Mouse (Mus musculus) embryonic facial prominence, embryonic 15.5 days (tissue): ENCODE measurements at regions not wholly inside any gene's neighbourhood (a gene's known extent, or its start where the extent isn't known, plus 50 kb on each side); places are given as distances from the start of the nearest gene placed in this dataset.

Experiments
- ATAC-seq: fragments of 200-750 bp; cut with Nextera tagmentation; 2 replicates; pipeline ENCODE4 v1.8.0; 2017; ENCODE audit warnings: low read depth, moderate TSS enrichment; ENCODE audit not compliant: insufficient number of reproducible peaks, low FRiP score, low TSS enrichment
- H3K27ac ChIP-seq: fragments of 300-500 bp; sonication (generic); replicated peaks from 2 replicates; pipeline ENCODE4 v1.5.1; 2015; ENCODE audit warnings: mild to moderate bottlenecking, inconsistent platforms
- H3K27me3 ChIP-seq: fragments of 300-500 bp; sonication (generic); 2 replicates; pipeline ENCODE4 v1.6.1; 2015; ENCODE audit warnings: inconsistent platforms
- H3K36me3 ChIP-seq: fragments of 300-500 bp; sonication (generic); 2 replicates; pipeline ENCODE4 v1.6.1; 2015; ENCODE audit warnings: mild to moderate bottlenecking, inconsistent platforms
- H3K4me1 ChIP-seq: fragments of 300-500 bp; sonication (generic); 2 replicates; pipeline ENCODE4 v1.6.1; 2015; ENCODE audit warnings: inconsistent platforms
- H3K4me2 ChIP-seq: fragments of 300-500 bp; sonication (generic); replicated peaks from 2 replicates; pipeline ENCODE4 v1.6.1; 2015; ENCODE audit warnings: mild to moderate bottlenecking, inconsistent platforms
- H3K4me3 ChIP-seq: fragments of 300-500 bp; sonication (generic); replicated peaks from 2 replicates; pipeline ENCODE4 v1.5.1; 2015; ENCODE audit warnings: mild to moderate bottlenecking, inconsistent platforms
- H3K9ac ChIP-seq: fragments of 300-500 bp; sonication (generic); 2 replicates; pipeline ENCODE4 v1.6.1; 2015; ENCODE audit warnings: inconsistent platforms
- H3K9me3 ChIP-seq: fragments of 300-500 bp; sonication (generic); replicated peaks from 2 replicates; pipeline ENCODE4 v1.6.1; 2016; ENCODE audit warnings: inconsistent platforms
- WGBS: fragments of 180-500 bp; shearing (Covaris S2); methylation state at CpG from one replicate; pipeline ENCODE4 v1.1.7; 2015; 5-methylcytosine and 5-hydroxymethylcytosine counted together

- no peak overlapping the region for H3K4me3 ChIP-seq
- no peaks in the 10 kb centered on the region for H3K9me3 ChIP-seq
- no peaks in the 10 kb centered on the region for H3K36me3 ChIP-seq
- peaks cover 25% of the 10 kb centered on the region for H3K4me1 ChIP-seq
- no peak overlapping the region for H3K27ac ChIP-seq
- WGBS, result 86% methylated on average over 3 of the region's 3 CpGs
- no peak overlapping the region for H3K9ac ChIP-seq
- H3K4me2 ChIP-seq, result no peak overlapping the region
- ATAC-seq, result no peak
- no peaks in the 10 kb centered on the region for H3K27me3 ChIP-seq
Observed at GRCm38 (mm10) chr19:32881443-32881842, 124.1 kb downstream of the Pten start.

DNA sequence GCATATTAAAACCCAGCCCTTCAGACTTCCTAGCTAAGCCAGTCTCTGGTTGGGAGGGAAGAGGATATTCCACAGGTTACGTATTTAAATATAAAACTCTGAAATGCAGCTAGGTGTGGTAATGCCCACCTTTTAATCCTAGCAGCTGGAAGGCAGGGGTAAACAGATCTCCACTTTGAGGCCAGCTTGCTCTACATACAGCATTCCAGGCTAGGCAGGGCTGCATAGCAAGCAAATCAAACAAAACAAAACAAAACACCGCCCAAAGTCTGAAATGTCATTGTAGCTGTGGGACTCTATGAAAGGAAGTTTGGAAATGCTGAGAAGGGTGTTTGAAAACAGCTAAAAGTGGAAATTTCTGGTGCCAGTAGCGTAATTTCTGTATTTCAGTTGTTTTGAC lies 127.0 kb downstream of the Pten start:
- 32% methylated on average over 3 of the region's 3 CpGs for WGBS
- peaks cover 26% of the 10 kb centered on the region for H3K4me1 ChIP-seq
- H3K27me3 ChIP-seq, result no peaks in the 10 kb centered on the region
- H3K27ac ChIP-seq, result peak overlapping the region; percentile 48; the same call in 1 of the 2 replicates
- no peak overlapping the region for H3K9ac ChIP-seq
- H3K9me3 ChIP-seq, result no peaks in the 10 kb centered on the region
- no peaks in the 10 kb centered on the region for H3K36me3 ChIP-seq
- ATAC-seq, result no peak
- H3K4me2 ChIP-seq, result no peak overlapping the region
- no peak overlapping the region for H3K4me3 ChIP-seq

DNA sequence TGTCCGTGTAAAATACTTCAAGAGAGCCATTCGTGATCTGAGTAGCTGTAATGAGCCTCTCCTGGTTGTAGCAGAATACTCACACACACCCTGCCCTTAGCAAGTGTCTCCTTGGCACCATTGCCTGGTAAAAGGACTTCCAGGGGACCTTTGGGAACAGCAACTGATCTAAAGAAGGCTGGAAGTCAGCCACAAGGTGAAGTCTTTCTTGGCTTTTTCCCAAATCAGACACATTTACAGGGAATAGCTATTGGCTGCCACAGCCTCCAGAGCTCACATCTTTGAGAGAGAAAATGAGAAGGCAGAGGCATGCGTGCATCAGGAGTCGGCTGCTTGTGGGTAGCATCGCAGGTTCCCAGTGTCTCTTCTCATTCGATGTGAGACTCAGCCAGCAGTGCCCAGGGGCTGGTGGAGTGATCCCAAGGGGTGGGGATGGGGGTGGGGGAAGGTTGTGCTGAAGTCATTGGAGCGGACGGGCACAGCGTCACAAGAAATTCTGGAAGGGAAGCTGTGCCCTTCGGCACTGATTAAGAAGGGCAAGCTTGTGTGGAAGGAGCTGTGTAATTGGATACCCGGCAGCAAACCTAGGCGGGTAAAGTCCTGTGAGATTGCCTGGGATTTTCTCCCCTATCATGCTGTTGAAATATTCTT lies 128.3 kb downstream of the Pten start:
- Histone ChIP-seq H3K9ac (no peak overlapping the region), H3K4me2 (peak overlapping the region; percentile 21; the same call in 1 of the 2 replicates), H3K36me3 (no peaks in the 10 kb centered on the region), H3K9me3 (no peaks in the 10 kb centered on the region), H3K4me3 (no peak overlapping the region), H3K4me1 (peaks cover 26% of the 10 kb centered on the region), H3K27ac (peak overlapping the region; percentile 22; the same call in 1 of the 2 replicates), H3K27me3 (no peaks in the 10 kb centered on the region)
- 13% methylated on average over 12 of the region's 12 CpGs for whole genome bisulfite sequencing
- ATAC-seq, result peak; percentile 43; the same call in 1 of the 2 replicates

- no peak overlapping the region for H3K27ac ChIP-seq
- no peaks in the 10 kb centered on the region for H3K9me3 ChIP-seq
- H3K4me2 ChIP-seq, result no peak overlapping the region
- H3K27me3 ChIP-seq, result no peaks in the 10 kb centered on the region
- no peaks in the 10 kb centered on the region for H3K36me3 ChIP-seq
- WGBS, result 69% methylated on average over 7 of the region's 7 CpGs
- peaks cover 26% of the 10 kb centered on the region for H3K4me1 ChIP-seq
- H3K9ac ChIP-seq, result no peak overlapping the region
- H3K4me3 ChIP-seq, result no peak overlapping the region
- no peak for ATAC-seq
Observed at GRCm38 (mm10) chr19:32887190-32887589, 129.9 kb downstream of the Pten start.

DNA sequence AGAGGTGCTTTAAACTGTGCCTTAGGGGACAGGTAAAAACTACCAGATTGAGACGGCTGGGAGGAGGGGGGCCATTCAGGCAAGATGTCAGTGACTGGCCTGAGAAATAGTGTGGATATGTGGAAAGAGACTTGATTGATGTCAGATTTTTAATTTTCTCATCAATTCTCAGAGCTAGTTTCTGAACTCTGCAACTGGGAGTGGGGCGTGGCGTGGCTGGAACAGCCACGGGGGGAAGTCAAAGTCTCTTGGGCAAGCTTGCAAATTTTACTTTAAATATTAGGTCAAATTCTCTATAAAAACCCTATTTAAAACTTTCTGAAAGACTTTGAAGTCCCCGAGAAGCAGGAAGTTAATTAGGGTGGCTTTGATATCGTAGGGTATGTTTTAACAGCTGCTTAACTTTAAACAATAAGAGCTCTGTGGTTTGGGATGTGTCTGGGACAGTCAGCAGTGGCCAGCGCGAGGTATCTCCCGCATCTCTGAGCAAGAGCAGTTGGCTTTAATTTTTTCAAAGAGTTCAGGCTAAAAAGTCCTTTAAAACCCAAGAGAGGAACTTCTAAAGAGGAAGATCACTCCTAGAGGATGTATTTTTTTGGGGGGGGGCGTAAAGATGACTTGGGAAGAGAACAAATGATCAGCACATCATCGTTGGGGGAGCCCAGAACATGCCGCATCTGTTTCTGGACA lies 131.5 kb downstream of the Pten start:
- Histone ChIP-seq H3K4me3 (no peak overlapping the region), H3K9ac (no peak overlapping the region), H3K36me3 (no peaks in the 10 kb centered on the region), H3K4me1 (peaks cover 26% of the 10 kb centered on the region), H3K9me3 (no peaks in the 10 kb centered on the region), H3K27ac (no peak overlapping the region), H3K27me3 (no peaks in the 10 kb centered on the region), H3K4me2 (no peak overlapping the region)
- WGBS, result 36% methylated on average over 12 of the region's 12 CpGs
- no peak for ATAC-seq

DNA sequence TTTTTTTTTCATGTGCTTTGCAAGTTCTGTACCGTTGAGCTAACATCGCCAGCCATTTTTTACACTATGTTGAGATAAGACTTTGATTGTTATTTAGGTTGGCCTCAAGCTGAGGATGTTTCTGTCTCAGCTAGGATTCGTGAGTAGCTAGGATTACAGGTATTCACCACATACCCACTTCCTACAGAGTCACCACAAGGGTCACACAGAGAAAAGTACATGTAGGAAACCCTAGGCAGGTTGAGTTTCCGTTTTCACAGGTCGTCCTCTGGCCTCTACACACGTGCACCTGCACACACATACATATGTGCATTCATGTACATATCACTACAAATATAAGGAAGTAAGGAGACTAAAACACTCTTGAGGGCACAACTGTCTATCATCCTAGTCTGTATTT lies 133.5 kb downstream of the Pten start:
- Histone ChIP-seq H3K27ac (no peak overlapping the region), H3K4me3 (no peak overlapping the region), H3K4me1 (peaks cover 7% of the 10 kb centered on the region), H3K4me2 (no peak overlapping the region), H3K9me3 (no peaks in the 10 kb centered on the region), H3K36me3 (no peaks in the 10 kb centered on the region), H3K27me3 (no peaks in the 10 kb centered on the region), H3K9ac (no peak overlapping the region)
- WGBS, result 87% methylated on average over 6 of the region's 6 CpGs
- ATAC-seq, result no peak

- H3K36me3 ChIP-seq, result no peaks in the 10 kb centered on the region
- H3K4me3 ChIP-seq, result no peak overlapping the region
- 70% methylated on average over 5 of the region's 5 CpGs for WGBS
- H3K4me2 ChIP-seq, result no peak overlapping the region
- no peaks in the 10 kb centered on the region for H3K4me1 ChIP-seq
- H3K27ac ChIP-seq, result no peak overlapping the region
- no peaks in the 10 kb centered on the region for H3K27me3 ChIP-seq
- no peak for ATAC-seq
- H3K9me3 ChIP-seq, result no peaks in the 10 kb centered on the region
- no peak overlapping the region for H3K9ac ChIP-seq
Observed at GRCm38 (mm10) chr19:32892469-32892868, 135.2 kb downstream of the Pten start.

DNA sequence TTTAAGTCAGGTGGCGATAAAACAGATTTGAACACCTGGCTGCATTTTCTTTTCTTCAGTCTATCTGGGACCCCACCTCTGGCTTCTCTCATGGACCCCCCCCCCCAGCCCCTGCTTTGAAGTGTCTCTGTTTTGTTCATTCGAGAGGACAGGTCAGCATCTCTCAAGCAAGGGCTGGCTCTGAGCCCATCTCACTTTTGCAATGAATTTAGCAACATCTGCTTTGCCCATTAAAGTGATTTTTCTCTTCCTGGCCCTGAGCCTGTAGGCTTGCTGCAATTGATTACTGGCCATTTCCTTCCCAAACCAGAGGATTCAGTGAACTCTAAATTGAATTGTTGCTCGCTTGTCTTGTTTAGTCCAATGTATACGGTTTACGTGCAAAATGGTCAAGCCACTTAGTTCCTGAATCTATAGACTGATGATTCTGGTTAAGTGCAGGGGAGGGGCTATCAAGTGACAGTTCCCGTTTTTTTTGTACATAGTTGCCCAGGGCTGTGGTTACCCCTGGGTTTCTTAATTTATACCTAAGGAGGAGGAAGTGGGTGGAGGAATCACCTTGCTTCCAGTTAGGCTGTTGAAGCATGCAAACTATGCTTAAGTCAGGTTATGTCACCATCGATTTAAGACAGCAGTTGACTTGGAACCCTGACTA lies 146.3 kb downstream of the Pten start:
- no peak overlapping the region for H3K4me2 ChIP-seq
- no peak overlapping the region for H3K27ac ChIP-seq
- WGBS, result 26% methylated on average over 7 of the region's 7 CpGs
- no peaks in the 10 kb centered on the region for H3K27me3 ChIP-seq
- H3K9ac ChIP-seq, result no peak overlapping the region
- 0 out of 2 replicates have a peak, but pooled peaks cover 8% of the 10 kb centered on the region for H3K4me1 ChIP-seq
- no peaks in the 10 kb centered on the region for H3K9me3 ChIP-seq
- H3K36me3 ChIP-seq, result no peaks in the 10 kb centered on the region
- ATAC-seq, result no peak
- H3K4me3 ChIP-seq, result no peak overlapping the region

DNA sequence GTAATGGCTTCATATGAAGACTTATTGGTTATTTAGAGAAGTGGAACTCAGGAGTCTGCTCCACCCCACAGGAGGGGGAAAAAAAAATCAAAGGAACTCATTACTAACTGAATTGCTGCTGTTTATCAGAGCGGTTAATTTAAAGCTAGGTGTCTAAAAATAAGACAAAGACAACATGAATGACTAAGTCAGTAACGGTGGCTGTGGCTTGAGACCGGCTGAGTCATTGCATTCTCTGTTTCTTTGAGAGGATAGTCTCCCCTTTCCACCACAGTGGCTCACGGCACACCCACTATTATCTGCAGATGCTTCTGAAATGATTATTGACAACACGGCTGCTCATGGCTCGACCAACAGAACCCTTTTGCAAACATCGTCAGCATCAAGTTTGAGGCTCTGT lies 147.2 kb downstream of the Pten start:
- H3K9me3 ChIP-seq, result no peaks in the 10 kb centered on the region
- no peaks in the 10 kb centered on the region for H3K27me3 ChIP-seq
- H3K4me1 ChIP-seq, result 0 out of 2 replicates have a peak, but pooled peaks cover 8% of the 10 kb centered on the region
- no peak overlapping the region for H3K4me2 ChIP-seq
- no peak overlapping the region for H3K9ac ChIP-seq
- no peaks in the 10 kb centered on the region for H3K36me3 ChIP-seq
- no peak overlapping the region for H3K4me3 ChIP-seq
- no peak overlapping the region for H3K27ac ChIP-seq
- no peak for ATAC-seq
- 70% methylated on average over 7 of the region's 7 CpGs for WGBS

DNA sequence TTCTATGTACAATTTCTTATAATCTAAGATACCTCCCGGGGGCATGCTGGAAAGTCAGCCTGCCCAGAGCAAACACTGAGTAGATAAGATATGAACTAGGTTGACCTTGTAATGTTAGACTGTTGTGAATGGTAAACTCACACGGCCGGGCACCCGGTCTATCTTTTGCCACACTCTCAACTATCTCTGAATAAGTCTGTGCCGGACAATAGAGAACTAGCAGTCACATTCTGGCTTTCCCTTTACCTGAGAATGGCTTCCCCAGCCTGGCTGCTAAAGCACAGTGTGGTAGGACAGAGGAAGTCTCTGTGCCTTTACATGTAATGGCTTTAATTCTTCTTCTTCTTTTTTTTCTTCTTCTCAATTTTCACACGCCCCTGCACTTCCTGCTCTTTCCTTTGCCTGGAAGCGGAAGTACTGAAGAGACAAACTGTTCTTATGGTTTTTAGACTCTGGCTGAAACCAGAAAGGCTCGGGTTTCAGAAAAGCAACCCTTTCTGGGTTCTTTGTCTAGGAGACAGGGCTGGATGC lies 148.7 kb downstream of the Pten start:
- Histone ChIP-seq H3K4me3 (no peak overlapping the region), H3K27ac (0 out of 2 replicates have a peak overlapping the region, but pooled peaks have one; percentile 4), H3K27me3 (no peaks in the 10 kb centered on the region), H3K9me3 (no peaks in the 10 kb centered on the region), H3K4me2 (no peak overlapping the region), H3K9ac (no peak overlapping the region), H3K36me3 (no peaks in the 10 kb centered on the region), H3K4me1 (0 out of 2 replicates have a peak, but pooled peaks cover 8% of the 10 kb centered on the region)
- 50% methylated on average over 8 of the region's 8 CpGs for WGBS
- ATAC-seq, result no peak

GRCm38 (mm10) chr19:32906820-32907219 lies 149.5 kb downstream of the Pten start:
- H3K36me3 ChIP-seq, result no peaks in the 10 kb centered on the region
- H3K4me1 ChIP-seq, result 0 out of 2 replicates have a peak, but pooled peaks cover 8% of the 10 kb centered on the region
- H3K27ac ChIP-seq, result no peak overlapping the region
- 58% methylated on average over 5 of the region's 5 CpGs for WGBS
- H3K4me2 ChIP-seq, result no peak overlapping the region
- no peaks in the 10 kb centered on the region for H3K27me3 ChIP-seq
- no peak overlapping the region for H3K9ac ChIP-seq
- ATAC-seq, result no peak
- no peak overlapping the region for H3K4me3 ChIP-seq
- H3K9me3 ChIP-seq, result no peaks in the 10 kb centered on the region
